Mouse (Mus musculus) kidney, adult 10 weeks (tissue): ENCODE results near the gene Zar1. TPM values are rescaled to one million over a fixed set of nuclear protein-coding genes. Genes with fewer than 3 reads are reported as not detected.

Experiments
- polyA plus RNA-seq: library from polyadenylated mRNA; stranded (reverse); fragments of 350-450 nt; fragmentation: Illumina TruSeq; extraction: RNeasy Lipid Tissue Mini Kit (QIAGEN cat#74804); gene quantifications from one replicate; pipeline ENCODE4 v1.2.3, GENCODE M21; 2014; ENCODE audit warnings: low read depth, low replicate concordance

The Zar1 gene
- not detected for polyA plus RNA-seq

DNA sequence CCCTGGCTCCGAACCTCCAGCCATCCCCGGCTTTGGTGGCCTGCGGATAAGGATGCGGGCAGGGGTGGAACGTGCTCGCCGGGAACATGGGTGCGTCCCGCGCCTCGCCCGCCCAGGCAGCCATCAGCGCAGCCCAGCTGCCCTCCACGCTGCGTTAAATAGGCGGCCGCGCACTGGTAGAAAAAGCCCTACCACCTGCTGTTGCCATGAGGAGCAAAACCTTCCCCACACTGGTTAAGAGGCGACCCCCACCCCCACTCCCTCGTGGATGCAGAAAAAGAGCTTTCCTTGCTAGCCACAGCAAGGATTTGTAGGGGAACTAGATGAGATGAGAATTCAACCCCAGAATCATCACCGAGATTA, at the start of gene Zar1:
TSS of gene Zar1 (minus strand) at position 285 of the 363 bp plus-strand sequence.

DNA sequence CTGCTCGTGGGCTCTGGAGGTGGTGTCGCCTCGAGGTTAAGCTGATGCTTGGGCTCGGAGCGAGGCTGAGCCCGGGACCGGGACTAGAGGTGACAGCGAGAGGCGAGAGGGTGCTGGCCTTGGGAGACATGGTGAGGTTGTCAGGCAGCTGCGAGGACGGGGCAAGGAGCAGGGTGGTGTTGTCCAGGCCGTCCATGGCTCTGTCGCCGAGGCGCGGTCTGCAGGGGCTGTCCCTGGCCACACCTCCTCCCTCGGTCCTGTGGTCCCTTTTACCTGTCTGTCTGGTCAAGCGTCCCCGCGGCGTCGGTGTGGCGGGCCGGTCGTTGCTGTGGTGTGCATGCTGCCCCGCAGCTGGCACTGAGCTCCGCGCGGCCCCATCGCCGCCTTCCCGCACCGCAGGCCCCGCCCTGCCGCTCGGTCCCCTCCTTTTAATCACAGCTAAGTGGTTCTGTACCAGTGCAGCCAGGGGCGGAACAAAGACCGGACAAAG, 6.2 kb upstream of the Zar1 start, which contains the start of gene Gm5868:
TSS of gene Gm5868 (minus strand) at position 360 of the 490 bp plus-strand sequence.

DNA sequence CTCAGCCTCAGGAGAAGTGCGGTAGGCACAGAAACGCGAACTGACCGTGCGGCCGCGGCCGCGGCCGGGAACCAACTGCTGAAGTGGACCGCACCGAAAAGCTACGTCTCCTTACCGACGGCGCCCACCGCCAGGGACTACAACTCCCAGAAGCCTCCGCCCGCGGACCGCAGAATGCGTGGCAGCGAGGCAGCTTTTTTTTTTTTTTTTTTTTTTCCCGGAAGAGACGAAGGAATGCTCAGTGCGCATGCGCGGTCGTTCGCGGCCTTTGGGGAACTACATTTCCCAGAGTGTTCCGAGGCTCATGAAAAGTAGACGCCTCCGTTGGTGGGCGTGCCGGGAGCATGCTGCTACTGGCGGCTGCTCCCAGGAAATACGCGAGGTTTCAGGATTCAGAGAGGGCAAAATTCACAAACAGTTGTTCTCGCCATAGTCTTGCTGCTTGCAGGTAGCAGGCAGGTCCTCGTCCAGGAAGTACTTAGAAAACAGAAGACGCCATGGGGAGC, 21.5 kb downstream of the Zar1 start, which contains the start of gene Nfxl1:
TSS of gene Nfxl1 (minus strand) at position 141 of the 506 bp plus-strand sequence.

Other genes with a start within 250 kb of the Zar1 start
- 7.3 TPM for gene Corin, start 76.8 kb downstream of the Zar1 start, polyA plus RNA-seq
- 17.2 TPM for gene Nfxl1, start 21.6 kb downstream of the Zar1 start, polyA plus RNA-seq
- gene Gm5868, start 6.3 kb upstream of the Zar1 start, polyA plus RNA-seq: not detected
- not detected for gene Cnga1, start 63.0 kb upstream of the Zar1 start, polyA plus RNA-seq
- 3.2 TPM for gene Nipal1, start 66.5 kb upstream of the Zar1 start, polyA plus RNA-seq
- 0.40 TPM for gene Txk, start 171.5 kb upstream of the Zar1 start, polyA plus RNA-seq